Mouse (Mus musculus) CH12.LX (cell line): ENCODE measurements around the gene Tnfrsf4. TPM values are rescaled to one million over a fixed set of nuclear protein-coding genes. Genes with fewer than 3 reads are reported as not detected.

ENCODE experiments used
- DNase-seq: peaks from one replicate; pipeline ENCODE4 v3.0.0-alpha.2; 2013; ENCODE audit errors: extremely low read depth
- H3K27ac ChIP-seq: 2 replicates; pipeline ENCODE4 v1.5.1; 2012; ENCODE audit warnings: low read depth, mild to moderate bottlenecking, control low read depth, moderate library complexity; ENCODE audit not compliant: insufficient read depth
- H3K27me3 ChIP-seq: replicated peaks from 2 replicates; pipeline ENCODE3; 2012; ENCODE audit warnings: inconsistent platforms
- H3K36me3 ChIP-seq, 2 experiments: replicated peaks in 1 of 2; 2 replicates each; pipeline versions ENCODE3 to v1.6.1; 2012; ENCODE audit warnings: inconsistent platforms in 1 of 2, low read length in 1 of 2, mild to moderate bottlenecking in 1 of 2, mixed read lengths in 1 of 2, moderate library complexity in 1 of 2; ENCODE audit not compliant: control insufficient read depth in 1 of 2, insufficient read depth in 1 of 2
- H3K4me1 ChIP-seq, 2 experiments: 2 replicates each; pipeline ENCODE4 v1.6.1; 2012; ENCODE audit warnings: inconsistent platforms in 1 of 2, moderate library complexity in 1 of 2; ENCODE audit not compliant: insufficient read depth in 2 of 2, control insufficient read depth in 1 of 2
- H3K4me2 ChIP-seq: 2 replicates; pipeline ENCODE4 v1.6.1; 2012; ENCODE audit warnings: low read depth, mild to moderate bottlenecking, control low read depth; ENCODE audit not compliant: poor library complexity, insufficient read depth, severe bottlenecking
- H3K4me3 ChIP-seq, 3 experiments: fragments of 150-350 bp in 1 of 3; sonication (generic) in 1 of 3; replicated peaks in 1 of 3; 2 replicates each; pipeline versions ENCODE3 to v1.5.1; 2011 to 2012; ENCODE audit warnings: low read depth in 2 of 3, low read length in 2 of 3, mild to moderate bottlenecking in 2 of 3, moderate library complexity in 2 of 3, control low read depth in 1 of 3, improper control_type of control experiment in 1 of 3, inconsistent platforms in 1 of 3, mixed read lengths in 1 of 3; ENCODE audit not compliant: poor library complexity in 1 of 3
- H3K79me2 ChIP-seq: replicated peaks from 2 replicates; pipeline ENCODE4 v1.6.1; 2012; ENCODE audit warnings: mild to moderate bottlenecking, moderate library complexity; ENCODE audit not compliant: control insufficient read depth, poor library complexity, insufficient read depth, severe bottlenecking; ENCODE audit errors: extremely low read depth
- H3K9ac ChIP-seq: 2 replicates; pipeline ENCODE4 v1.6.1; 2012; ENCODE audit warnings: low read depth, mild to moderate bottlenecking, control low read depth, moderate library complexity; ENCODE audit not compliant: insufficient read depth
- H3K9me3 ChIP-seq: replicated peaks from 2 replicates; pipeline ENCODE3; 2012; ENCODE audit warnings: low read length, inconsistent platforms, mixed read lengths
- CTCF ChIP-seq, 2 experiments: IDR thresholded peaks in 1 of 2; conservative IDR thresholded peaks in 1 of 2; 2 replicates each; pipeline ENCODE4 v1.5.1; 2011 to 2012; ENCODE audit warnings: low read depth in 2 of 2, low read length in 2 of 2, improper control_type of control experiment in 1 of 2, inconsistent platforms in 1 of 2, mild to moderate bottlenecking in 1 of 2, moderate library complexity in 1 of 2
- ETS1 ChIP-seq: conservative IDR thresholded peaks from 2 replicates; pipeline ENCODE4 v1.6.1; 2012; ENCODE audit warnings: low read depth, mild to moderate bottlenecking, inconsistent platforms, low read length, improper control_type of control experiment, moderate library complexity
- HCFC1 ChIP-seq: IDR thresholded peaks from 2 replicates; pipeline ENCODE4 v1.6.1; 2012; ENCODE audit warnings: low read depth, mild to moderate bottlenecking, inconsistent platforms, low read length, improper control_type of control experiment
- IRF4 ChIP-seq: IDR thresholded peaks from 2 replicates; pipeline ENCODE4 v1.6.1; 2014; ENCODE audit warnings: low read depth, mild to moderate bottlenecking, inconsistent platforms, low read length, improper control_type of control experiment
- JUN ChIP-seq: IDR thresholded peaks from 2 replicates; pipeline ENCODE4 v1.6.1; 2011; ENCODE audit warnings: low read depth, mild to moderate bottlenecking, low read length, improper control_type of control experiment, moderate library complexity; ENCODE audit not compliant: insufficient read depth
- MAX ChIP-seq: IDR thresholded peaks from 2 replicates; pipeline ENCODE4 v1.6.1; 2011; ENCODE audit warnings: low read length, improper control_type of control experiment
- MAZ ChIP-seq: IDR thresholded peaks from 2 replicates; pipeline ENCODE4 v1.6.1; 2012; ENCODE audit warnings: low read depth, mild to moderate bottlenecking, inconsistent platforms, low read length, improper control_type of control experiment, moderate library complexity
- MEF2A ChIP-seq: IDR thresholded peaks from 2 replicates; pipeline ENCODE4 v1.6.1; 2014; ENCODE audit warnings: low read depth, mild to moderate bottlenecking, inconsistent platforms, low read length, improper control_type of control experiment, borderline replicate concordance
- MXI1 ChIP-seq: IDR thresholded peaks from 2 replicates; pipeline ENCODE4 v1.6.1; 2011; ENCODE audit warnings: mild to moderate bottlenecking, low read depth, low read length, improper control_type of control experiment
- NELFE ChIP-seq: IDR thresholded peaks from 2 replicates; pipeline ENCODE4 v1.6.1; 2011; ENCODE audit warnings: low read depth, low read length, improper control_type of control experiment
- PAX5 ChIP-seq: IDR thresholded peaks from 2 replicates; pipeline ENCODE4 v1.6.1; 2012; ENCODE audit warnings: low read length, inconsistent platforms, mixed read lengths
- POLR2A ChIP-seq: IDR thresholded peaks from 2 replicates; pipeline ENCODE4 v1.6.1; 2011; ENCODE audit warnings: low read depth, mild to moderate bottlenecking, improper control_type of control experiment, low read length
- POLR2AphosphoS2 ChIP-seq: IDR thresholded peaks from 2 replicates; pipeline ENCODE4 v1.6.1; 2011; ENCODE audit warnings: low read depth, low read length, improper control_type of control experiment
- RAD21 ChIP-seq: IDR thresholded peaks from 2 replicates; pipeline ENCODE4 v1.6.1; 2011; ENCODE audit warnings: low read depth, mild to moderate bottlenecking, low read length, improper control_type of control experiment, moderate library complexity
- SIN3A ChIP-seq: IDR thresholded peaks from 2 replicates; pipeline ENCODE4 v1.6.1; 2012; ENCODE audit warnings: low read length, improper control_type of control experiment, inconsistent platforms
- SMC3 ChIP-seq: IDR thresholded peaks from 2 replicates; pipeline ENCODE4 v1.6.1; 2011; ENCODE audit warnings: low read depth, low read length, improper control_type of control experiment
- TBP ChIP-seq: conservative IDR thresholded peaks from 2 replicates; pipeline ENCODE4 v1.6.1; 2011; ENCODE audit warnings: low read depth, low read length, improper control_type of control experiment
- TCF12 ChIP-seq: IDR thresholded peaks from 2 replicates; pipeline ENCODE4 v1.6.1; 2014; ENCODE audit warnings: low read depth, mild to moderate bottlenecking, inconsistent platforms, low read length, improper control_type of control experiment
- USF1 ChIP-seq: IDR thresholded peaks from 2 replicates; pipeline ENCODE4 v1.6.1; 2014; ENCODE audit warnings: low read depth, mild to moderate bottlenecking, inconsistent platforms, low read length, improper control_type of control experiment
- ZKSCAN1 ChIP-seq: IDR thresholded peaks from 2 replicates; pipeline ENCODE4 v1.6.1; 2012; ENCODE audit warnings: low read depth, inconsistent platforms, low read length, improper control_type of control experiment, borderline replicate concordance
- ZNF384 ChIP-seq: IDR thresholded peaks from 2 replicates; pipeline ENCODE4 v1.6.1; 2012; ENCODE audit warnings: low read depth, low read length, improper control_type of control experiment, inconsistent platforms
- dilution Hi-C: fragments of 300-500 bp; cut with MboI; formaldehyde crosslinking; loops from 2 replicates; pipeline ENCODE4 v1.14.3; 2020; ENCODE audit warnings: low sequenced_read_pairs; ENCODE audit not compliant: extremely low pct_unique_long_range_greater_than_20kb, extremely low pct_ligation_motif_present
- in situ Hi-C: fragments of 300-500 bp; cut with MboI; formaldehyde crosslinking; loops from 3 replicates; pipeline ENCODE4 v1.14.3; 2019; ENCODE audit warnings: low sequenced_read_pairs, low pct_ligation_motif_present, low pct_unique_long_range_greater_than_20kb, mixed read lengths
- polyA plus RNA-seq: library from polyadenylated mRNA; unstranded; fragments of >175 nt; gene quantifications from 2 replicates; pipeline ENCODE4 v1.2.1, GENCODE M21; 2012; ENCODE audit warnings: low read depth; ENCODE audit not compliant: insufficient read length
- total RNA-seq, 2 experiments: library from RNA; depleted of rRNA; stranded (reverse); fragments of 300-350 nt in 1 of 2; fragments of >200 nt in 1 of 2; gene quantifications; 2 replicates each; pipeline ENCODE4 v1.2.3; 2012 to 2014

The Tnfrsf4 gene
- total and polyA plus RNA-seq, 3 experiments = 28.2 to 86.1 (median 81.1) TPM

GRCm38 (mm10) chr4:156023520-156023919 is 9.9 kb downstream of the Tnfrsf4 start:
- TF ChIP-seq SIN3A (no peak), PAX5 (no peak), SMC3 (no peak), ZNF384 (no peak), ETS1 (no peak), USF1 (no peak), CTCF (conservative IDR thresholded peaks at IDR 0.05 in 1 of 2, IDR thresholded peaks at IDR 0.05 in 1 of 2; ENCODE audit: low read depth in 2 of 2, low read length in 2 of 2) (no peak)
- Histone ChIP-seq H3K36me3 (peaks cover 7 to 25% of the 10 kb centered on the region in 2 experiments), H3K4me3 (no peak overlapping the region), H3K27me3 (no peaks in the 10 kb centered on the region), H3K79me2 (no peaks in the 10 kb centered on the region), H3K27ac (no peak overlapping the region), H3K4me1 (peaks cover 17 to 67% of the 10 kb centered on the region in 2 experiments), H3K4me2 (no peak overlapping the region), H3K9ac (no peak overlapping the region), H3K9me3 (no peaks in the 10 kb centered on the region)
- no peak for DNase-seq
- dilution Hi-C loops (no loop called here), in situ Hi-C loops (no loop called here)

GRCm38 (mm10) chr4:156024184-156024583 is 10.5 kb downstream of the Tnfrsf4 start:
- no peak overlapping the region for H3K4me3 ChIP-seq
- H3K27ac ChIP-seq = no peak overlapping the region
- dilution Hi-C loops = no loop called here
- H3K36me3 ChIP-seq = peaks cover 9 to 31% of the 10 kb centered on the region in 2 experiments
- H3K9me3 ChIP-seq = no peaks in the 10 kb centered on the region
- TF ChIP-seq JUN (no peak), RAD21 (no peak), NELFE (no peak), USF1 (no peak), MXI1 (no peak)
- no peak for DNase-seq
- no peaks in the 10 kb centered on the region for H3K27me3 ChIP-seq
- H3K79me2 ChIP-seq = no peaks in the 10 kb centered on the region
- H3K4me2 ChIP-seq = no peak overlapping the region
- peaks cover 17 to 67% of the 10 kb centered on the region in 2 experiments for H3K4me1 ChIP-seq
- in situ Hi-C loops = no loop called here
- H3K9ac ChIP-seq = no peak overlapping the region

DNA sequence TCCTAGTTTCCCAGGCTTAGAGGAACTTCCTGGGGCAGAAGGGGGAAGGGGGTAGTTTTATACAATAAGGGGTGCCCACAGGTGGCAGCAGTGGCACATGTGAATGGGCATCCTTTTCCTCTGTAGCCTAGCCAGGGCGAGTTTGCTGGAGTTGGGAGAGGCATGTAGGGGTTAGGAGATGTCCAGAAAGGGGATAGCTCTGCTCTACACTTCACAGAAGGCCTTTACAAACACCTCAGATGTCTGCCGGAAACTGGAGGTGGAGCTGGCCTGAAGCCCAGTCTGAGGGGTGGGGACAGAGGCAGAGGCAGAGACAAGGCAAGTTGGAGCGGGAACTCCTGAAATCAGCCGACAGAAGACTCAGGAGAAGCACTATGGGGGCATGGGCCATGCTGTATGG is 12.4 kb downstream of the Tnfrsf4 start, which contains the start of gene Tnfrsf18:
Tnfrsf18 (plus strand) TSS at position 152 of the 400 bp plus-strand sequence.
- peak within 1 kb of the TSS; percentile 59 for H3K27ac ChIP-seq
- H3K4me3 ChIP-seq = peak within 1 kb of the TSS; percentile 54 to 61 (median 56)

More for the DNA sequence above, 12.4 kb downstream of the Tnfrsf4 start, which contains the start of gene Tnfrsf18:
- dilution Hi-C loops (no loop called here), in situ Hi-C loops (no loop called here)
- DNase-seq = no peak
- TF ChIP-seq MEF2A = 0 out of 2 replicates have a peak, but pooled peaks have one; percentile 53
- TF ChIP-seq SIN3A = peak; percentile 61; the same call in 1 of the 2 replicates
- peak; percentile 53 for TF ChIP-seq RAD21
- TF ChIP-seq MAX = 0 out of 2 replicates have a peak, but pooled peaks have one; percentile 39
- TF ChIP-seq SMC3 = peak; percentile 42
- TF ChIP-seq IRF4 = no peak; the same call in 1 of the 2 replicates
- peak in 1 of 2 experiments; percentile 53; a peak in 2 of 4 replicates for TF ChIP-seq CTCF (conservative IDR thresholded peaks at IDR 0.05 in 1 of 2, IDR thresholded peaks at IDR 0.05 in 1 of 2; ENCODE audit: low read depth in 2 of 2, low read length in 2 of 2)
- TF ChIP-seq NELFE = peak; percentile 58
- peak; percentile 70 for TF ChIP-seq POLR2A
- no peak for TF ChIP-seq ZNF384
- peak; percentile 53; the same call in 1 of the 2 replicates for TF ChIP-seq TCF12
- TF ChIP-seq TBP = 0 out of 2 replicates have a peak, but pooled peaks have one; percentile 26
- TF ChIP-seq ZKSCAN1 = no peak
- no peak; the same call in 1 of the 2 replicates for TF ChIP-seq HCFC1
- TF ChIP-seq POLR2AphosphoS2 = peak; percentile 45; the same call in 1 of the 2 replicates
- TF ChIP-seq ETS1 = no peak; the same call in 1 of the 2 replicates
- TF ChIP-seq MAZ = 0 out of 2 replicates have a peak, but pooled peaks have one; percentile 24
- peak within 1 kb of the TSS; percentile 59 for H3K9ac ChIP-seq
- no peaks in the 10 kb centered on the region for H3K27me3 ChIP-seq
- peak within 1 kb of the TSS; percentile 77 for H3K4me2 ChIP-seq
- no peaks in the 10 kb centered on the region for H3K79me2 ChIP-seq
- H3K4me1 ChIP-seq = peaks cover 27 to 77% of the 10 kb centered on the region in 2 experiments
- H3K9me3 ChIP-seq = no peaks in the 10 kb centered on the region
- peaks cover 16 to 32% of the 10 kb centered on the region in 2 experiments for H3K36me3 ChIP-seq
